Mouse (Mus musculus) erythroblast, embryonic 14.5 days (primary cell): ENCODE data around the gene Catsperg1.

ENCODE experiments used
- GATA1 ChIP-seq: IDR thresholded peaks from 2 replicates; pipeline ENCODE4 v1.6.1; 2012; ENCODE audit warnings: low read length, inconsistent platforms, mixed read lengths
- TAL1 ChIP-seq: IDR thresholded peaks from 3 replicates; pipeline ENCODE4 v1.6.1; 2012; ENCODE audit warnings: low read length, inconsistent platforms, mixed read lengths

DNA sequence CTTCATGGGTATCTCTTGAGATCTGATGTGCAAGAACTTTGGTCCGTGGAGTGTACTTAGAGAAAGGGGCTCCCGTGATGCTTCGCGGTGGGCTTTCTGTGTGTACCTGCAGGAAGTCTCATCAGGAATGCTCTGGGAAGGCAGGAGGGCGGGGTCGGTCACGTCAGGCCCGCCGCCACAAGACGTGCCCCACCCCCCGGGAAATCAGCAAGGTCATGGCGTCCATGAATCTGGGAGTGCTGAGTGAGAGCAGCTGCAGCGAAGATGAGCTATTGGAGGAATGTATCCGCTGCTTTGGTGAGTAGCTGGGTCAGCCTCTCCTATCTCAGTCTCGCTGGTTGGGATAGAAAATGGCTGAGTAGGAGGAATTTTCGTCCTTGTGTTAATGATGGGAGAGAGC is 76.4 kb downstream of the Catsperg1 start:
- TF ChIP-seq GATA1 (no peak), TAL1 (no peak)
